Mouse (Mus musculus): ENCODE data around the gene Dapk3.

DNA sequence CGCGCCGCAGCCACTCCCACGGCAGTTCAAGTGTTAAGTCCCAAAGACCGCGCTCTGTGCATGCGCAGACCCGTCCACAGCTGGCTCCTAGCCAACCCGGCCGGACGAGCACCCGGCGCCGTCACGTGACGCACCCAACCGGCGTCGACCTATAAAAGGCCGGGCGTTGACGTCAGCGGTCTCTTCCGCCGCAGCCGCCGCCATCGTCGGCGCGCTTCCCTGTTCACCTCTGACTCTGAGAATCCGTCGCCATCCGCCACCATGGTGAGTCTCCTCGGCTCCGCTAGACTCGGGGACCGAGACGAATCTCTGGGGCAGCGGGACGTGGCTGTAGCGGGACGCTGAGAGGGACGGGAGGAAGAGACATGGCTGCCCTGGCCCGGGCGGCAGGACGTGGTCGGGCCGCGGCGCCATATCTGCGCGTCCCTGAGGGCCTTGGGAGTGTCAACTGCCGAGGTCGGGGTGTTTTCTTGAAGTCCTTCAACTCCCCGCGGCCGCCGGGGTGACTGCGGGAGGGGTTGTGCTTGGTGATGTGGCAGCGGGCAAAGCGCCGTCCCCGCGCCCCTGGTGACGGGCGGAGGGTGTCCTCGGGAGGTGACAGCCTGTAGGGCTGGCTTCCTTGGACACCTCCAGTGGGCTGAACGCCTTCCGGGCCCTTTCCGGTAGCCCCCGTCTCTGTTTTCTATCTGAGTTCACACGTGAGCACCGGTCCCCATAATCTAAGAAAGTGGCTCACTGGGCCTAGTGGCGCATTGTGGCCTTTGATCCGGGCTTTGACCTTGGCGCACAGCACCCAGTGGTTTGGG is 6.1 kb upstream of the Dapk3 start, which contains the start of gene Eef2:
- TF ChIP-seq CTCF (IDR thresholded peaks at IDR 0.05) (no peak), POLR2A (IDR thresholded peaks at IDR 0.05; ENCODE audit: insufficient read depth, low read depth, low read length) (peak; percentile 100), EP300 (IDR thresholded peaks at IDR 0.05; ENCODE audit: insufficient read depth, low read depth, low read length) (peak; percentile 87; the same call in 1 of the 2 replicates)

All from heart, adult 2 months (tissue).